Mouse (Mus musculus): ENCODE results near the gene Cnpy2. TPM values are rescaled to one million over a fixed set of nuclear protein-coding genes. Genes with fewer than 3 reads are reported as not detected.

The Cnpy2 gene
- polyA plus RNA-seq, 1 experiment from 2014 or later = 200 TPM

GRCm38 (mm10) chr10:128372989-128373748 is 50.9 kb downstream of the Cnpy2 start:
- no peak for DNase-seq (ENCODE audit: low read depth, low spot score)
- TF ChIP-seq CTCF (IDR thresholded peaks at IDR 0.05) = no peak
- ChIA-PET POLR2A (interaction anchor here (1.6 kb wide), 1 partner anchor 13 kb away, joined by 5 read pairs; no protein-coding TSS in a partner anchor), CTCF (no interaction called here)
- no peaks in the 10 kb centered on the region for H3K27me3 ChIP-seq
- in situ Hi-C loops (cut with MboI; ENCODE audit: low pct_unique_long_range_greater_than_20kb) = no loop called here
- no peak for ATAC-seq

DNA sequence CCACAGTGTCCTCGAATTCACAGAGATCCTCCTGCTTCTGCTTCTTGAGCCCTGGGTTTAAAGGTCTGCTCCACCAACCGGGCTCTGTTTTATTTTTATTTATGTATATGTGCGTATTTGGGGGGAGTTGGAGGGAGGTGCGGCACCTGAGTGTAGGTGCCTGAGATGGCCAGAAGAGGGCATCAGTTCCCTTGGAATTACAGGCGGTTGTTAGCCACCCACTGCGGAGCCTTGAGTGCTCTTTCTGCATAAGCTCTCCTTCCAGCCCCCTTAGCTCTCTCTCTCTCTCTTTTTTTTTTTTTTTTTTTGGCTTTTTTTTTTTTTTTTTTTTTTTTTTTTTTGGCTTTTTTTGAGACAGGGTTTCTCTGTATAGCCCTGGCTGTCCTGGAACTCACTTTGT is 52.1 kb downstream of the Cnpy2 start:
- no peak for DNase-seq (ENCODE audit: low read depth, low spot score)
- ATAC-seq = no peak
- POLR2A ChIA-PET = interaction anchor here (0.6 to 1.6 kb wide), 2 partner anchors 14 to 59 kb away, joined by 3 to 5 read pairs; no protein-coding TSS in a partner anchor
- H3K27me3 ChIP-seq = no peaks in the 10 kb centered on the region
- in situ Hi-C loops (cut with MboI; ENCODE audit: low pct_unique_long_range_greater_than_20kb) = no loop called here
- CTCF ChIA-PET = interaction anchor here (1.4 to 1.8 kb wide), 3 partner anchors 9 to 28 kb away, joined by 3 to 4 read pairs (median 4); no protein-coding TSS in a partner anchor
- no peak for TF ChIP-seq CTCF (IDR thresholded peaks at IDR 0.05)

DNA sequence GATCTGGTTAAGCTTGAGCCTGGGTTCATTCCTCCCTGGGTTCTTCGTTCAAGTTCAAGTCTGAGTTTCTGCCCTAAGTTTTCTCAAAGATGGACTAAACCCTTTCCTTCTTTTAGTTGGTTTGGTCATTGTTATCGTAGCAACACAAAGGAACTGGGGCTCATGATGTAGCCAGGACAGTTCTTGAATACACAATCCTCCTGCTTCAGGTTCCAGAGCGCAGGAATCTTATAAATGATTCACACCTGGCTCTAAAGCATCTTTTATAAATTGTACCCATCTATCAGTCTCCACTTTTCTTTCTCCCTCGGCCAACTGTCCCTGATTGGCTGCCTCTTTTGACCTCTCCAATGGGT is 53.8 kb downstream of the Cnpy2 start:
- DNase-seq (ENCODE audit: low read depth, low spot score) = no peak
- no peaks in the 10 kb centered on the region for H3K27me3 ChIP-seq
- ChIA-PET CTCF (interaction anchor here (0.7 to 1.8 kb wide), 8 partner anchors 13 to 159 kb away, joined by 3 to 8 read pairs (median 4); partner anchors contain the start of genes Esyt1, Nabp2 and Rnf41), POLR2A (interaction anchor here (0.7 to 4.2 kb wide), 5 partner anchors 8 to 81 kb away, joined by 3 to 17 read pairs (median 6); partner anchors contain the start of genes Coq10a, Cs, Nabp2 and Rnf41)
- ATAC-seq = no peak
- TF ChIP-seq CTCF (IDR thresholded peaks at IDR 0.05) = no peak
- in situ Hi-C loops (cut with MboI; ENCODE audit: low pct_unique_long_range_greater_than_20kb) = no loop called here

- CTCF ChIA-PET = interaction anchor here (0.7 to 1.8 kb wide), 8 partner anchors 8 to 159 kb away, joined by 3 to 8 read pairs (median 4); partner anchors contain the start of genes Coq10a, Esyt1, Nabp2 and Rnf41
- peak; percentile 86 for ATAC-seq
Observed at GRCm38 (mm10) chr10:128376455-128377211, 54.4 kb downstream of the Cnpy2 start, which contains the start of gene Ankrd52. Gene Ankrd52, plus strand, starts transcription at chr10:128377115.

More at GRCm38 (mm10) chr10:128376455-128377211, 54.4 kb downstream of the Cnpy2 start, which contains the start of gene Ankrd52:
- POLR2A ChIA-PET = interaction anchor here (0.9 to 4.2 kb wide), 8 partner anchors 8 to 111 kb away, joined by 3 to 17 read pairs (median 5); partner anchors contain the start of genes Coq10a, Cs, Nabp2 and Rnf41
- TF ChIP-seq CTCF (IDR thresholded peaks at IDR 0.05) = no peak
- no peak for DNase-seq (ENCODE audit: low read depth, low spot score)
- no peaks in the 10 kb centered on the region for H3K27me3 ChIP-seq
- in situ Hi-C loops (cut with MboI; ENCODE audit: low pct_unique_long_range_greater_than_20kb) = no loop called here

Other genes starting within 250 kb of the Cnpy2 start
- gene Atp5b, start 239.2 kb upstream of the Cnpy2 start, polyA plus RNA-seq (2021) = 2,546 TPM
- gene Baz2a, start 230.9 kb upstream of the Cnpy2 start, polyA plus RNA-seq (2021) = 45.8 TPM
- 74.2 TPM for gene Rbms2, start 142.2 kb upstream of the Cnpy2 start, polyA plus RNA-seq (2021)
- gene Gls2, start 128.0 kb upstream of the Cnpy2 start, polyA plus RNA-seq (2021) = 1.6 TPM
- gene Spryd4, start 110.7 kb upstream of the Cnpy2 start, polyA plus RNA-seq (2021) = 13.8 TPM
- 0.04 TPM for gene Mip, start 96.6 kb upstream of the Cnpy2 start, polyA plus RNA-seq (2021)
- gene Timeless, start 90.4 kb upstream of the Cnpy2 start, polyA plus RNA-seq (2021) = 17.5 TPM
- 1.4 TPM for gene Apon, start 68.4 kb upstream of the Cnpy2 start, polyA plus RNA-seq (2021)
- gene Apof, start 53.8 kb upstream of the Cnpy2 start, polyA plus RNA-seq (2021) = 0.10 TPM
- 29.5 TPM for gene Stat2, start 51.9 kb upstream of the Cnpy2 start, polyA plus RNA-seq (2021)
- 0.04 TPM for gene Il23a, start 23.7 kb upstream of the Cnpy2 start, polyA plus RNA-seq (2021)
- gene Pan2, start 19.1 kb upstream of the Cnpy2 start, polyA plus RNA-seq (2021) = 20.3 TPM
- gene Cs, start 15.3 kb downstream of the Cnpy2 start, polyA plus RNA-seq (2021) = 279 TPM
- 34.5 TPM for gene Coq10a, start 46.5 kb downstream of the Cnpy2 start, polyA plus RNA-seq (2021)
- 55.9 TPM for gene Ankrd52, start 54.7 kb downstream of the Cnpy2 start, polyA plus RNA-seq (2021)
- 0.12 TPM for gene Slc39a5, start 78.8 kb downstream of the Cnpy2 start, polyA plus RNA-seq (2021)
- 85.0 TPM for gene Nabp2, start 89.0 kb downstream of the Cnpy2 start, polyA plus RNA-seq (2021)
- 43.3 TPM for gene Rnf41, start 89.2 kb downstream of the Cnpy2 start, polyA plus RNA-seq (2021)
- 102 TPM for gene Smarcc2, start 136.8 kb downstream of the Cnpy2 start, polyA plus RNA-seq (2021)
- 1,994 TPM for gene Myl6, start 171.7 kb downstream of the Cnpy2 start, polyA plus RNA-seq (2021)
- gene Myl6b, start 176.2 kb downstream of the Cnpy2 start, polyA plus RNA-seq (2021) = 54.1 TPM
- gene Esyt1, start 203.4 kb downstream of the Cnpy2 start, polyA plus RNA-seq (2021) = 75.8 TPM
- gene Zc3h10, start 225.3 kb downstream of the Cnpy2 start, polyA plus RNA-seq (2021) = 16.8 TPM
- 1,532 TPM for gene Rpl41, start 226.8 kb downstream of the Cnpy2 start, polyA plus RNA-seq (2021)
- gene Pa2g4, start 243.5 kb downstream of the Cnpy2 start, polyA plus RNA-seq (2021) = 117 TPM